Mouse (Mus musculus): Measurements from ENCODE around the gene Dad1. TPM values are rescaled to one million over a fixed set of nuclear protein-coding genes. Genes with fewer than 3 reads are reported as not detected.
"Not testable (repeated sequence)": the region's sequence is repeated elsewhere in the genome, so short reads cannot be mapped to it uniquely, and the experiment has no call there.

The Dad1 gene
- polyA plus RNA-seq, 1 experiment: 4.4 TPM

DNA sequence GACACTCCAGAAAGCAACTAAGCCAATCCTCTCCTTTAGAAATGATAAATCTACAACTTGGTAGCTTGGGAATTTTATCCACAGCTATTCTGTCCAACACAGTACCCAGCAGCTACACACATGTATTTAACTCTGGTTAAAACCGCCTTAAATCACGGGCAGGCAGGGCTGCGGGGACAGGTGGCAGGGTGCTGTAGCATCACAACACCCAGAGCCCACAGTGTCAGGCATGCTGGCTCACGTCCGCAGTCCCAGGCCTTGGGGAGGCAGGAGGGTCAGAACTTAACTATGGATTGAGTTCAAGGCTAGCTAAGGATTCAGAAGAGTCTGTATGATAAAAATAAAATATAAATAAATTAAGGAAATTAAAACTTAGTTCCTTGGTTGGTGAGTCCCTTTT, 17.0 kb downstream of the Dad1 start:
- H3K27me3 ChIP-seq (ENCODE audit: control insufficient read depth): no peaks in the 10 kb centered on the region; the same call in 1 of the 2 replicates
- H3K4me3 ChIP-seq (replicated peaks): no peak overlapping the region
- peaks cover 3% of the 10 kb centered on the region for H3K9me3 ChIP-seq (ENCODE audit: control insufficient read depth, low read length)
- H3K4me1 ChIP-seq (ENCODE audit: control insufficient read depth): 0 out of 2 replicates have a peak, but pooled peaks cover 2% of the 10 kb centered on the region
- peaks cover 64% of the 10 kb centered on the region for H3K36me3 ChIP-seq (ENCODE audit: control insufficient read depth)
- no peak for TF ChIP-seq GATA1 (IDR thresholded peaks at IDR 0.05; ENCODE audit: low read length)
- no peak for TF ChIP-seq TAL1 (IDR thresholded peaks at IDR 0.05; ENCODE audit: low read length)

DNA sequence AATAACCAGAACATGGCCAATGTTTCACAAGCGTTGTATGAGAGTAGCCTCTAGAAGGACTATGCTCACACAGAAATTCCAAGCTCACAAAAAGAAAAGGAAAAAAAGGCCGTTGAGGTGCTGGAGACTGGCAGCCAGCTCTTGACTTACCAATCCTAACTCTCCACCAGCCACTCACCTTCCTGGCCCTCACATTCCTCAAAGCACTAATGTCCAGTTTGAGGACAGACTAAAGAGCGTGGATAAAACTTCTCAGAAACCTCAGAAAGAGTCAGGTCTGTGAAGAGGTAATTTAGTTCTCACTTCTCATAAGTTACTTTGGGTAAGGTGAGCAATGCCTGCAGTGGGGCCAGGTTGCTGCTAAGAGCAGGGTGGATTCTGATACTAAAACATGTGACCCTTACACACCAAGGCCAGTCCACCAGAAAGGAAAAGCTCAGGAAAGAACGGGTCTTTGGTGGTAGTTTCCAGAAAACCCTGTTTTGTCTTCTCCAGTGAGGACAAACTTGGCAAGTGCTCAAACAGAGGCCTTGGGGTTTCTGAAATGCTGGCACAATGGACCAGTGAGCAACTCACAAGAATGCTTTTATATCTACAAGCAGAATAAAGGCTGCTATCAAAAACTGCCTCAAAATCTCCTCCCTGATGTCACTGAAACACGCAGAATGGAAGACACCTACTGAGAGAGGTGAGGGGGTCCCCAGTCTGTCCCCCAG, 17.9 kb downstream of the Dad1 start:
- peaks cover 55% of the 10 kb centered on the region for H3K36me3 ChIP-seq (ENCODE audit: control insufficient read depth)

GRCm38 (mm10) chr14:54234231-54235040, 19.5 kb downstream of the Dad1 start:
- Histone ChIP-seq H3K9me3 (ENCODE audit: control insufficient read depth, low read length) (no peaks in the 10 kb centered on the region), H3K27me3 (ENCODE audit: control insufficient read depth) (no peaks in the 10 kb centered on the region; the same call in 1 of the 2 replicates), H3K4me3 (replicated peaks) (no peak overlapping the region), H3K4me1 (ENCODE audit: control insufficient read depth) (0 out of 2 replicates have a peak, but pooled peaks cover 2% of the 10 kb centered on the region), H3K36me3 (ENCODE audit: control insufficient read depth) (peaks cover 42% of the 10 kb centered on the region)
- TF ChIP-seq TAL1 (IDR thresholded peaks at IDR 0.05; ENCODE audit: low read length) (no peak), GATA1 (IDR thresholded peaks at IDR 0.05; ENCODE audit: low read length) (no peak)

More for the DNA sequence above, 17.9 kb downstream of the Dad1 start:
- no peak overlapping the region for H3K4me3 ChIP-seq (replicated peaks)
- no peaks in the 10 kb centered on the region for H3K9me3 ChIP-seq (ENCODE audit: control insufficient read depth, low read length)
- TF ChIP-seq TAL1 (IDR thresholded peaks at IDR 0.05; ENCODE audit: low read length) (no peak), GATA1 (IDR thresholded peaks at IDR 0.05; ENCODE audit: low read length) (no peak)
- H3K4me1 ChIP-seq (ENCODE audit: control insufficient read depth): 0 out of 2 replicates have a peak, but pooled peaks cover 2% of the 10 kb centered on the region
- H3K27me3 ChIP-seq (ENCODE audit: control insufficient read depth): no peaks in the 10 kb centered on the region; the same call in 1 of the 2 replicates

DNA sequence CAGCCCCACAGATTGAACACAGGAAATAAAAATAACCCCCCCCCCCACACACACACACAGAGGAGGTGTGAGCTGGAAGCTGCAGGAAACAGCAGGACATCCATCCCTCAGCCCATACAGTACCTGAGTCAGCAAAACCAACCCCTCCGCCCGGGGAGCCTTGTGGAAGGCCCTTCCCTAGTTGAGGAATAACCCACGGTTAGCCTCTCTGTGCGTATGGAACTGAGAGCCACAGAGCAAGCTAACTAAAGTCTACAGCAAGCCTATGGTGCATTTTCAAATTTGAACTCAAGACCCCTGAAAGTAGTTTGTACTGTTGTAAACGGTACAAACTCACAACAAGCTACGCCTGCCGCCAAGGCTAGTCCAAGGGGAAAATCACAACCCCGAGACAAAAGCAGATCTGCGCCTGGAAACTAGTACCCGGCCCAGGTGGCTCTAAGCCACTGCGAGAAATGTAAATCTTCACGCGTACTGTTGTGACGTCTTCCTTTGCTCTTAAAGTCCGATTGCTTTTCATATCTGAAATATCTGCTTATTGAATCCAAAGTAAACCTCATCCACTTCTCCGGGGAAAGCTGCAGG, 20.3 kb downstream of the Dad1 start:
- H3K4me1 ChIP-seq (ENCODE audit: control insufficient read depth): 0 out of 2 replicates have a peak, but pooled peaks cover 2% of the 10 kb centered on the region
- H3K36me3 ChIP-seq (ENCODE audit: control insufficient read depth): peaks cover 34% of the 10 kb centered on the region
- H3K9me3 ChIP-seq (ENCODE audit: control insufficient read depth, low read length): no peaks in the 10 kb centered on the region
- no peak for TF ChIP-seq GATA1 (IDR thresholded peaks at IDR 0.05; ENCODE audit: low read length)
- H3K4me3 ChIP-seq (replicated peaks): no peak overlapping the region
- no peaks in the 10 kb centered on the region; the same call in 1 of the 2 replicates for H3K27me3 ChIP-seq (ENCODE audit: control insufficient read depth)

GRCm38 (mm10) chr14:54232811-54233558, 20.9 kb downstream of the Dad1 start:
- Histone ChIP-seq H3K9me3 (ENCODE audit: control insufficient read depth, low read length) (no peaks in the 10 kb centered on the region), H3K4me3 (replicated peaks) (no peak overlapping the region), H3K4me1 (ENCODE audit: control insufficient read depth) (peaks cover 4% of the 10 kb centered on the region), H3K36me3 (ENCODE audit: control insufficient read depth) (peaks cover 31% of the 10 kb centered on the region), H3K27me3 (ENCODE audit: control insufficient read depth) (no peaks in the 10 kb centered on the region; the same call in 1 of the 2 replicates)
- TF ChIP-seq TAL1 (IDR thresholded peaks at IDR 0.05; ENCODE audit: low read length) (no peak), GATA1 (IDR thresholded peaks at IDR 0.05; ENCODE audit: low read length) (no peak)

DNA sequence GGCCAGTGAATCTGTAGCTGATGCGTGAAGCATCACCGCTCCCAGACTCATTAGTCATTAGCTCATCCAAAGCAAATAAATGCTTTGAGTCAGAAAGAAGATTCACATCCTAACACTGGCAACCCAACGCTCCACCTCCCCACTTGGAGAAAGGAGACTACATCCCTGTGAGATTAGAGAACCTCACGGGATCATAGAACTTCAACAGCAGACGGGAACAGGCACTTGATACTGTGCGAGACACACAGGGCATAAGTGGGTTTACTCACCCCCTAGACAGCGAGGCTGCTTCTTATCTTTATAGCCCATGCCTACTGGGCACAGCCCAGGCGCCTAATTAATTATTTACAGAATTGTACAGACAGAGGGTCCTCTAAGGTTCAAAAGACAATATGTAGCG, 21.8 kb downstream of the Dad1 start:
- no peak for TF ChIP-seq TAL1 (IDR thresholded peaks at IDR 0.05; ENCODE audit: low read length)
- TF ChIP-seq GATA1 (IDR thresholded peaks at IDR 0.05; ENCODE audit: low read length): no peak
- Histone ChIP-seq H3K4me1 (ENCODE audit: control insufficient read depth) (peaks cover 12% of the 10 kb centered on the region), H3K27me3 (ENCODE audit: control insufficient read depth) (no peaks in the 10 kb centered on the region; the same call in 1 of the 2 replicates), H3K4me3 (replicated peaks) (no peak overlapping the region), H3K9me3 (ENCODE audit: control insufficient read depth, low read length) (no peaks in the 10 kb centered on the region), H3K36me3 (ENCODE audit: control insufficient read depth) (peaks cover 25% of the 10 kb centered on the region)

GRCm38 (mm10) chr14:54231176-54231956, 22.5 kb downstream of the Dad1 start:
- TF ChIP-seq TAL1 (IDR thresholded peaks at IDR 0.05; ENCODE audit: low read length) (no peak), GATA1 (IDR thresholded peaks at IDR 0.05; ENCODE audit: low read length) (no peak)
- H3K36me3 ChIP-seq (ENCODE audit: control insufficient read depth): peaks cover 21% of the 10 kb centered on the region
- H3K4me1 ChIP-seq (ENCODE audit: control insufficient read depth): peaks cover 16% of the 10 kb centered on the region

GRCm38 (mm10) chr14:54230638-54231150, 23.2 kb downstream of the Dad1 start:
- no peak for TF ChIP-seq TAL1 (IDR thresholded peaks at IDR 0.05; ENCODE audit: low read length)
- TF ChIP-seq GATA1 (IDR thresholded peaks at IDR 0.05; ENCODE audit: low read length): no peak
- no peak overlapping the region for H3K4me3 ChIP-seq (replicated peaks)
- H3K36me3 ChIP-seq (ENCODE audit: control insufficient read depth): peaks cover 17% of the 10 kb centered on the region
- H3K9me3 ChIP-seq (ENCODE audit: control insufficient read depth, low read length): no peaks in the 10 kb centered on the region
- peaks cover 16% of the 10 kb centered on the region for H3K4me1 ChIP-seq (ENCODE audit: control insufficient read depth)
- no peaks in the 10 kb centered on the region; the same call in 1 of the 2 replicates for H3K27me3 ChIP-seq (ENCODE audit: control insufficient read depth)

More at GRCm38 (mm10) chr14:54231176-54231956, 22.5 kb downstream of the Dad1 start:
- Histone ChIP-seq H3K27me3 (ENCODE audit: control insufficient read depth) (no peaks in the 10 kb centered on the region; the same call in 1 of the 2 replicates), H3K9me3 (ENCODE audit: control insufficient read depth, low read length) (no peaks in the 10 kb centered on the region), H3K4me3 (replicated peaks) (no peak overlapping the region)

DNA sequence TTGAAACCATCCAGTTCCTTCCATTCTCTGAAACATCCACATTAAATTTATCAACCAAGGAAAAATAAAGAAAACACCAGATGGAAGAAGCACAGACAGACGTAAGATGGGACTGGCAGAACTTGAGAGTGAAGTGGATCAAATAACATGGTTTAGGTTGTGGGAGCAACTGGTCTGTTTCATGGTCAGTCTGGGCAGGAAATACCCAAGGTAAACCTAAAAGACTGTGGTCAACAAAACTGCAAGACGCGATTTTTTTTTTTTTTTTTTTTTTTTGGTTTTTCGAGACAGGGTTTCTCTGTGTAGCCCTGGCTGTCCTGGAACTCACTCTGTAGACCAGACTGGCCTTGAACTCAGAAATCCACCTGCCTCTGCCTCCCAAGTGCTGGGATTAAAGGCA, 24.1 kb downstream of the Dad1 start:
- H3K4me3 ChIP-seq (replicated peaks); H3K27me3 ChIP-seq (ENCODE audit: control insufficient read depth); H3K9me3 ChIP-seq (ENCODE audit: control insufficient read depth, low read length); H3K36me3 ChIP-seq (ENCODE audit: control insufficient read depth): not testable (repeated sequence)
- H3K4me1 ChIP-seq (ENCODE audit: control insufficient read depth): peaks cover 16% of the 10 kb centered on the region

All from erythroblast, embryonic 14.5 days (primary cell).